Mouse (Mus musculus) lung, postnatal 4 days (tissue): ENCODE measurements around the gene Aff1.

ENCODE experiments used
- DNase-seq, 2 experiments: peaks; one replicate each; pipeline ENCODE4 v3.0.0; 2021

Aff1 gene

DNA sequence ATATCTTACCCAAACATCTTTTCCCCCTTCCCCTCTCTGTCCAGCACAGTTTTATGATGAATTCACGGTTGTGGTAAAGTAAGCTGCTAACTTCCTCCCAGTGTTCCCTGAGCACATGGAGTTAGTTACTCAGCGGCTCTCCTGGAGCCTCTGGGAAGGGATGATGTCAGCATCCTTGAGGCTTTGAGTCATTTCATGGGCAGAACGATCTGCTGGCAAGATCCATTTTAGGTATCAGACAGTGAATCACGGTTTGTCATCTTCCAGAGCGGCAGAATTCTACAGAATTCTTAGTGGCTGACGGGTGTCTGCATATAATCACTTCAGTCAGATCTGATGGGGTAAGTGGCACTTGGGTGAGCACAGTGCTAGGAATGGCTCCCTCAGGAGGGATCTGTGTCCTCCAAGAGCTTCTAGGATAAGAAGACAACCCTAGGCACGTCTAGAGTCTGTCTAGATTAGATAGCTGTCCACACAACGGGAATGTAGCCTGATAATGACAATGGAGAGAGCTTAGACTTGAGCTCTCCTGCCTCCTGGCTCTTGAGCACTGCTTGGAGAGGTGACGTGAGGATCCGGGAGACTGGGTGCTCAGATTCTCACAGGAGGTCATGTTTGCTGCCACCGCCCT is 82.6 kb downstream of the Aff1 start:
- DNase-seq: peak in 1 of 2 experiments; percentile 21

DNA sequence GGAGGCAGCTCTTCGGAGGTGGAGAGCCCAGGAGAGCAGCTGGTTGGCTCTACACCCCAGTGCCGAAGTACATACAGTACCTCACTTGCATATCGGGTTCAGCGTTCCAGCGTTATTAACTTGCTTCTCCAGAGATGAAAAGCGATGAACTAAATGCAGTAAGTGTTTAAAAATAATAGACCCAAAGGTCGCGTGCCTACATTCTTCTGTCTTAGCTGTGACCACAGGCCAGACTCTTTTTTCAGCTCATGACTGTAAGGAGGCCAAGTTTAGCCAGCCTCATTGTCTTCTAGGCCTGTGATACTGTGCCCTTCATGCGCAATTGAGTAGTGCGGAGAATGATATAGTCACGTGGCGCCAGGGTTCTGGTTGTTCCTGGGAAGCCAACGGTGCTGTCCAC is 83.3 kb downstream of the Aff1 start:
- no peak for DNase-seq

DNA sequence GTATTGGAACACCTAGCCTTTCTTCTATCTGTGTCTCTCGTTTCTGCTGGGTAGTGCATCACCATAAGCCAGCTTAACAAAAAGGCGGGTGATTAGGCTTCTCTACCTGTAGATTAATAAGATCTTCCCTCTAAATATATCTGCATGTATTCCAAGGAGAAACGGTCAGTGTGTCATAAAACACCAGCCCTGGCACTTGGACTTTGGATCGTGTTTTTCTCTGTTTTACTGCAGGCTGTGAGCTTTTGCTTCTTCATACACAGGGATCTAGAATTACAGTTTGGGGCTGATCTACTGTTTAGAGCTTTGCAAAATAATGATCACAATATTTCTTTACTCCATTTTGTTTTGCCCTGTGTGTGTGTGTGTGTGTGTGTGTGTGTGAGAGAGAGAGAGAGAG is 84.7 kb downstream of the Aff1 start:
- no peak for DNase-seq

DNA sequence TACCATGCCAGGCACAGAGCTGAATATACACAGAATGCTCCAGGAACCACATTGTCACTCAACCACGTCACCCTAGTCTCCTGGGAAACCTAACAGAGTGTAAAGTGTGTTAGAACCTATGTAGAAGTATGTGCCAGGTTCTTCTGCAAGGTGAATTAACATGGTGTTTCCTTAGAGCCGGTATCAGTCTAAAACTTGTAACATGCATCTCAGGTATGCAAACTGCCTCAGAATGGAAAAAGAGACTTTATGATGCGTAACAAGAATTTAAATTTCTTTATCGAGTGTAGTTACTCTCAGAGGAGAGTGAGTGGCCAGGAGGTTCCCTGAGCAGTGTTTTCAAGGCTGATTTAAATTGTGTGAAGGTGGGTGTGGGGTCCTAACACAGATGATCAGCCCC is 85.3 kb downstream of the Aff1 start:
- no peak for DNase-seq

DNA sequence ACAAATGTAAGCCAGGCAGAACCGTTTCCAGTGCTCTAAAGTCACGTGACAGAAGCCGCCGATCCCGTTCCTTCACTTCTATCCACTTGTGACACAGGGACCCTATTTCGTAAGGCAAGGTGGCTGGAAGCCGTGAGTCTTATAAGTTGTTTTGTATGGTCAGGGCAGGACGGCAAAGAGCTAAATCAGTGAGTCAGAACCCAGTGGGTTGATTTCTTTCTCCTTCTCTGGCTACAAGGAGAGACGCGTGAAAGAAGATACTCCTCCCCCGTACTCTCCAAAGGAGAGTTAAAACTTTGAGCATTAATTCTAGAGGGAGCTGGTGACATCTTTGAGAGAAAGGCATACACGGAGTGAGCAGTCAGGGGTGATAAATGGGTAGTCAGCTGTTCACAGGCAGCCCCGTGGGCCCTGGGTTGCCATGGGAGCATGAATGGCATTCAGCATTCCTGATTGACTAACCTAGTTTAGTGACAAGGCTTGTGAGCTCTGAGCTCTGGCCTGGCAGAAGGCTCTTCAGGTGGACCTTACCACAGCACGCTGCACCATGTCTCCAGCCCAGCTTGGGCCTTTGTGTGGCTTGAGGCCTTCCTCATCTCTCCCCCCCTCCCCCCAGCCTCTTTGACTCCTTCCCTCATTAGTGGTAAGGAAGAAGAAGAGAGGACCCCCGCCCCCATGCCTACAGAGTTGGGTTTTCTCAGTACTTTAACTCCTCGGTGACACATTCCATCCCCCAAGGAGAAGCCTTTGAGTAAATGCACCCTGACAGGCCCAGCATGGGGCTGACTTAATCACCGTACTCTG is 86.3 kb downstream of the Aff1 start:
- DNase-seq: peak; percentile 42 to 55

DNA sequence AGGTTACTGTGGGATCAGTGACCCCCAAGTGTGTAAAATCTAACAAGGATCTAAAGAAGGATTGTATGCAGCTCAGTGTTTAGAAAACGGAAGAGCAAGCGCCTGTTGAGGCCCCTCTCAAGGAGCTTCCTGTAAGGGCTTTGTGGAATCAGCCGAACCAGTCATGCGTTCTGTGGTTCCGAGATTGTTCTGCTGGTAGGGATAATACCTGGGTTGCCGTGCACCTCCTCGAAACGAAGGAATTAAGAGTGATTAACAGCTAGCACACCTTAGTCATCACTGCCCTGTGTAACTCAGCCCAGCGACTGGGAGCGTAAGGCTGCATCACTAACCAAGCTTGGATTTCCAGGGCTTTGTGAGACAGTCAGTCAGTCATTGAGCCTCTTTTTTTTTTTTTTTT is 87.7 kb downstream of the Aff1 start:
- no peak for DNase-seq

DNA sequence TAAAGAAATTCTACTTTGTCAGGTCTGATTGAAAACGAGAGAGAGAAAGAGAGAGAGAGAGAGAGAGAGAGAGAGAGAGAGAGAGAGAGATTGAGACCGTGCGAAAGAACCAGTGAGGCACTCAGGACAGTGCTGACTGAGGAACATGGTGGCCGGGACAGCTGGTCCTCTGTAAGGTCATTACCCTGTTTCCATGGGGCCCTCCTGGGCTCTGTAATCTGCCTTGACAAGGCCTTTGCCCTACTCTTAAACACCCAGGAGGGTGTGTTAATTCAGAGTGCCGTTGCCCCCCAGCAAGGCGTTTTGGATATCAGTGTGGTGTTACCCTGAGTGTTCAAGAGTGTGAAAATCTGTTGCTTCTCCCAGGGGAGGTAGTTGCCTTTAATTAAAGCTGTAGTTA is 88.1 kb downstream of the Aff1 start:
- no peak for DNase-seq

DNA sequence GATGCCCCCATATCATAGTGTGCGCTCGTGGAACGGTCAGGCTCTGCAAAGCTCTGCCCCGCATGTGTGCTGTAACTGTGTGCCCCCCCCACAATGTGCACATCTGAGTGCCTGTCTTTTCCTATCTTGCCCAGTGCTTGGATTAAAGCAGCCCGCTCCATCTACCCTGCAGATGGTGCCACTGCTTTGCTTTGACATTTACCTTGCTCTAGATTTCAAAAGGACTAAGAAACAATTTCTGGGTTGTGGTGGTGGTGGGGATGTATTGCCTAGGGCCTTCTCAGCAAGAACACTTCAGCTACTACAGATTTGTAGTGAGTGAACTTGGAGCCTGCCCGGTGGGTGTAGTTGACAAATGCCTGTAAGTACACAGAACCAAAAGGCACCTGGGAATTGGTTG is 88.7 kb downstream of the Aff1 start:
- peak; percentile 40 to 54 for DNase-seq

DNA sequence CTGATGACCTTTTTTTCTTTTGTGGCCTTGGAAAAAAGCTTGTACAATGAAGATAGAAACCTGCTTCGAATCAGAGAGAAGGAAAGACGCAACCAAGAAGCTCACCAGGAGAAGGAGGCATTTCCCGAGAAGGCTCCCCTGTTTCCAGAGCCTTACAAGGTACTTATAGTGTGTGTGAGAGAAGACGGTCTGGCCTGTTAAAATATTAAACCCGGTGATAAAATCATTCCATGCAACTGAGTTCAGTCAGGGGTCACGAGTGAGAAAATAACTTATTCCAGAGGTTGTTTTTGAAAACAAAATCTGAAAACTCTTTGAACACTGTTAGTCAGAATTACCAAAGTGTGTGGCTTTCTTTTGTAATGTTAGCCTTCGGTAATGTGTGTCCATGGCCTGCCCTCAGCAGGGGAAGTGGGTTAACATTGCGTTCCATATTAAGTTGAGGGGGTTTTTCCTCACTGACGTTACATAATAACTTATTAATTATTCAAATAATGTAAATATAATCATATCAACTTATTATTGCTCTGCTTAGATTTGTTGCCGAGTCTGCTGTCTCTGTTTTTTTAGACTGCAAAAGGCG is 91.0 kb downstream of the Aff1 start:
- no peak for DNase-seq

DNA sequence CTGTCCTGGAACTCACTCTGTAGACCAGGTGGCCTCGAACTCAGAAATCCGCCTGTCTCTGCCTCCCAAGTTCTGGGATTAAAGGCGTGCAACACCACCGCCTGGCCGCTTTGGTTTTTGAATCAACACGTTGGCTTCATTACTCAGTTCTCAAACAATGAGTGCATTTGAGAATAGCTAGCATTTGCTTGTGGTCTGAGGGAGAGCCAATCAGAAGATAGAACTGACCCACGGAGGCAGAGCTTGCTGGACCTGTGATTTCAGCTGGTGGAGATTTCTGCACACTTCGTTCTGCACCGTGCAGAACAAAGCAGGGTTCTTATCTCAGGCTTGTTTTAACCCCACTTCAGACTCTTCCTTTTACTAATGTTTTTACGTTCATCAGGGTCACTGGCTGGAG is 93.9 kb downstream of the Aff1 start:
- no peak for DNase-seq

DNA sequence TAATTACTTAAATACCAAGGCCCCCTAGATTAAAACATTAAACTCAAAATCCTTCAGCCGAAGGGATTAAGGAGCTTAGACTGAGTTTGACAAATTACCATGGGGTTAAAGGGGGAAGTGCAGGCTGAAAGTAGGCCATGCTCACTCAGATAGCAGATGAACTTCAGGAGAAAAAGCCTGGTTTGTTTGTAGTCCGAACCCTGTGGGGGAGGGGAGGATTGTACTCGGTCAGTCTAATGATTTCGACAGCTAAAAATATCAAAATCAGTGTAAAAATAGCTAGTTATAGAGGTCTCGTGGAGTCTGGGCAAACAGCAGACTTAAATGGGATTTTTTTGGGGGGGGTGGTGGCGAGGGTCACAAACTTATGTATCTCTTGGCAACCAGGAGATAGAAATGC is 96.3 kb downstream of the Aff1 start:
- no peak for DNase-seq

DNA sequence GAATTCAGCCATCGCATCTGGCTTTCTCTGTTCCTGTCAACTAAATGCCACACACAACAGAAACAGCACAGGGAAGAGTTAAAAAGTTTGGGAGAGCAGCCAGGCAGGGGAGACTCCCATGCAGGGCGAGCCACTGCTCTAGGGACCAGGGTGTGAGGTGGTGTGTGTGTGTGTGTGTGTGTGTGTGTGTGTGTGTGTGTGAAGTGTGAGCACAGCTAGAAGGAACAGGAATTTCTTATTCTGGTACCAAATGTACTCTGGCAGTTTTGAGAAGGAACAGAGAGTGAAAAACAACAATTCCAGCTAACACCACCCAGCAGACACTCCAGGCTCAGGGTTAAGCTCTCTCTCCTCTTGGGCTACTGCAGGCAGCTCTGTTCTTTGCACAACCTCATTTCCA is 96.8 kb downstream of the Aff1 start:
- DNase-seq: peak; percentile 27 to 56

DNA sequence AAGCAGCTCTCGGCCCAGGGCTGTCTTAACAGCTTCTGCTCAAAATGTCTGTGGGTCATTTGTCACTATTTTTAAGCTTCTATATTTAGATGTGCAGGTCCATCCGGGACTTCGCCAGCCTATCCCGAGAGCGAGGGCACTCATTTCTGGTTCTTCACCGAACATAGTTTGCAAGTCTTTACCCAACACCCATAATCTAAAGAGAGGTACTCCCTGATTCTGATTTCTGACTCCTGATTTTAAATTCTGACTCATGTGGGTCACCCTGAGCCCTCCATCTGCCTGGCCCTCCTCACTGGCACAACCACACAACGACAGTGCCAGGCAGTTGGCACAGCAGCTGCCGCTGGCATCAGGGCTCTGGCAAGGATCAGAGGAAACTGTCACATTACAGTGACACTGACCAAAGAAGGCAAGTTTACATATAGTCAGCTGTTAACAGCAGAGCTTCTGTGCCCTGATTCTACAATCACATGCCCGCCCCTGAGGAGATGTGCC is 97.5 kb downstream of the Aff1 start:
- DNase-seq: no peak

DNA sequence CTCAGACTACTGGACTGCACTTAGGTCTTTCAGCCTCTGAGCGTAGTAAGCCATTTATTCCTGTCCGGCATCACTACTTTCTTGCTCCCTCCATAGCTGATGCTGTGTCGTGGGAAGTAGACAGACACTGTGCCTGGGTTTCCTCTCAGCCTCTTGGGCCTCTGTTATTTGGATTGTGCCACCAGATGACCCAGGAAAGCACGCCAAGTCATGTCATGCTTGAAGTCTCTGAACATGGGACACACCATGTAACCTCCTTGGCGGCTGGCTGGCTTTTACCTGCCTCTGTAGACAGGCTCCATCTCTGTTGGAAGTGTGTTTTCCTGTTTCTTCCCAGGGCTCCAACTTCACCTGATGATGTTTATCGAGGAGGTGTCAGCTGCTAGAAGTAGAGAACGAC is 99.6 kb downstream of the Aff1 start:
- no peak for DNase-seq

DNA sequence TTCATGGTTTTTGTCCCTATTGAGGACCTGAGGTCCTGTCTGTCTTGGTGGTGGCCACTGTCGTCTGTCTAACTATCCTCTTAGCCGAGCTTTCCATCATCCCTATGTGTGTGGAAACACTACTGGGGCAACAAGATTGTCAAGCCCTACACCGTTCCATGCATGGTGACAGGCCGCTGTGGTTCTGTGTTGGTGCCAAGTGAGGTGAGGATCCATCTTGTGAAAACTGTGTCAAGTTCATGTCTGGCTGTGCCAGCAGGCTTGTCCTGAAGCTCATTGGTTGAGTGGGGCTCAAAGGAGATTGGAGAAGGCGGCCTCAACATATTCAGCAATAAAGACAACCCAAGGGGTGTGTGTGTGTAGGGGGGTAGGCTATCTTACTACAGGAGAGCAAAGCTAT is 102.9 kb downstream of the Aff1 start:
- no peak for DNase-seq

DNA sequence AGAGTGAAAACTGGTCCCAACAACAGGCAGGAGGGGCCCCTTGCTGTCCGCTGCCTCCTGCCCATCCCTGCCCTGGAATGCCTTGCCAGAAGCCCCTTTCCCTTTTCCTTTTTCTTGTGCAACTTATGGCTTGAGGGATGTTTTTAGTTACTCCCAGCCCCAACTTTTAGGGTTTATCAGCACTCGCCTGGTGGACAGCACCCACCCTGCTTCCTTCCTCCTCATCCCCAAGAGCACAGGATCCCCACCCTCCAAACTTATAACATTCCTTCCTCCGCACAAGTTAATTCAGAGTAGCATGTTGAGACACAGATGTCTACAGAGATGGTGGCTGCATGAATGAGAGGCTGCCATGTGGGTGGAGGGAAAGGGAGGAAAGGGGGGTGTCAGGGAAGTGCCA is 103.9 kb downstream of the Aff1 start:
- no peak for DNase-seq

DNA sequence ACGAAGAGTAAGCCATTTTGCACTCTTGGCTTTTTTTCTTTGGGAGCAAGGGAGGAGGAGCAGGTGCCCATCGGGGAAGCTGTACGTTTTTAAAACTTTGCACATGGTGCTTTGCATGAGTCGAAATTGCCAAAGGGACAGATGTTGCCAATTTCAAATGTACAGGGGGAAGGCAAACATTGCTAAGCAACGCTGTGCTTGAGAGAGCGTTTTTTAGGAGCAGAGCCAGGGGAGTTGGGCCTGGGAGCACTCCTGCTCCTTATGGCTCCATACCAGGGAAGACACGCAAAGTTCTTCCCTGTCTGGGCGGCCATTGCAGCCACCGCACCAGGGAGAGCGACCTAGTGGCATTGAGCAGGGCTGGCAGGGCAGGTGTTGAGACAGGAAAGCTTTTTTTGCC is 105.6 kb downstream of the Aff1 start:
- no peak for DNase-seq

DNA sequence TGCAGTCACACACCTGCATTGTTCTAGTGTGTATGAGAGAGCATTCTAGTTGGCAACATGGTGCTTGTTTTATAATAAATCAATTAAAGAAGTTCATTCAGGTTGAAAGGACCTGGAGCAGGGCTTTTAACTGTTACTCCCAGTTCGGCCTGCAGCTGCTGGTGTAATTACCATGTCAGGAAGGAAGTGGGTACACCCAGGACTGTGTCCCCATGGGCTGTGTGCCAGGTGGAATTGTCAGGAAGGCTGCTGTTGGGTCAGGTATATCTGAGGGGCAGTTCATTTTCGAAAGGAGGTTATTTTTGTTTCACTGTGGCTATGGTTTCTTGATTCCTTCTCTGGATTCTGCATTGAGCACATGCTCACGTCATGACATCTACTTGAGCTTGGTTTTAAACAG is 107.3 kb downstream of the Aff1 start:
- peak; percentile 32 to 54 for DNase-seq

DNA sequence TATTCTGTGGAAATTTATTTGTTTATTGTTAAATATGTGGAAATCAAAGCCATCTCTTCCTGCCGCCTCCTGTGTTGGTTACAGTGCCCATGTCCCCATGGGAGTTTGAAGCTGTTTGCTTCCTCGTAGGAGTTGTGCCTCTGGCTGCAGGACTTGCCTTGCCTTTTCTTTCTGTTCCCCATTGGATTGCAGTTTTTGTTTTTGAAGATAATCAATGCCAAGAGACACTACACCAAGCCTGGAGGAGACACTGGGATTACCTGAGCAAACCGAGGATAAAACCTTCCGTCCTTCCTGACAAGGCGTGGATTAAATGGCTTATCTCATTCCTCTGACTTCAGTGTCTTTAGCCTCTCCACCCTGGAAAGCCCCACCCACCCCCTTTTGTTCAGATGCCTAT is 107.8 kb downstream of the Aff1 start:
- no peak for DNase-seq

DNA sequence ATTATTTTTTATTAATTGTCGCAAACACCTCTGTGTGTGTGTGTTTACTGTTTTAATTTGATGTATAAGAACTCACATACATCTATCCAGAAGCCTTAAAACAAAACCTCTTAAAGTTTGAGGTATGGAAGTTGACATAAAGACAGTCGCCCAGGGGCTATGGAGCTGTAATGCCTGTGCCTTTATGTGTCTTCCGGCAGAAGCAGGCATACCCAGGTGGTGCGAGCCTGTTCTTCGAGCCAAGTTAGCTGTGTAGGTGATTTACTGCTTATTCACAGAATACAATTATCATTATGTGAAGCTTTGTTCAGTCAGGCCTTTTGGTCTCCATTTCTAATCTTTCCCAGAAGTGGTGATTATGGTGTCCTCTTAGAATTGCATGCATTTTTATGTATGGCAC is 111.2 kb downstream of the Aff1 start:
- DNase-seq: no peak

DNA sequence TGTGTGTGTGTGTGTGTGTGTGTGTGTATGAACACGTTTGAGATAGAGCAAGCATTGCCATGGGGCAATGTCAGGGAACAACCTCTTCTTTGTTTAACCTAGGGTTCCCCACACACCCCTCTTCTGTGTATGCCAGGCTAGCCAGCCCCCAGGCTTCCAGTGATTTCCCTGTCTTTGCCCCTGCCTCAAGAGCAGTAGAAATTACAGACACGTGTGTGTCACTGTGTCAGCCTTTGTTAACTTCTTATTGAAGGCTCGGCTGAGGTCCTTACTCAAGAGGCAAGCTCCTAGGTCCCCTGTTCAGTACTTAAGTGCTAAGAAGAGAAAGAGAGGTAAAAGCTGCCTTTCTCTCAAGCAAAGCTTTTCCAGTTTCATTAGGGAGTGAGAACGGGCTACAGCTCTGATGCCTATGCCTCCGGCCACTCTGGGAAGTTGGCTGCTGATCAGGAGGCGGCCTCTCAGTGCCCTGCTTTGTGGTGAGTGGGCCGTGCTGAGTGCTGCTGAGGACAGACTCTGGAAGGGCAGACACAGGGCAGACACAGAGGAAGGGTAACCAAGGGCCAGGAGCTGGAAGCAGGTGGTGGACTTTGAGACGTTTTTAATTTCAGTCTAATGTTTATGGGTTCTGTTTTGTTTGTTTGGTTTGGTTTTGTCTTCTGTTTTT is 111.9 kb downstream of the Aff1 start:
- peak; percentile 60 to 70 for DNase-seq

DNA sequence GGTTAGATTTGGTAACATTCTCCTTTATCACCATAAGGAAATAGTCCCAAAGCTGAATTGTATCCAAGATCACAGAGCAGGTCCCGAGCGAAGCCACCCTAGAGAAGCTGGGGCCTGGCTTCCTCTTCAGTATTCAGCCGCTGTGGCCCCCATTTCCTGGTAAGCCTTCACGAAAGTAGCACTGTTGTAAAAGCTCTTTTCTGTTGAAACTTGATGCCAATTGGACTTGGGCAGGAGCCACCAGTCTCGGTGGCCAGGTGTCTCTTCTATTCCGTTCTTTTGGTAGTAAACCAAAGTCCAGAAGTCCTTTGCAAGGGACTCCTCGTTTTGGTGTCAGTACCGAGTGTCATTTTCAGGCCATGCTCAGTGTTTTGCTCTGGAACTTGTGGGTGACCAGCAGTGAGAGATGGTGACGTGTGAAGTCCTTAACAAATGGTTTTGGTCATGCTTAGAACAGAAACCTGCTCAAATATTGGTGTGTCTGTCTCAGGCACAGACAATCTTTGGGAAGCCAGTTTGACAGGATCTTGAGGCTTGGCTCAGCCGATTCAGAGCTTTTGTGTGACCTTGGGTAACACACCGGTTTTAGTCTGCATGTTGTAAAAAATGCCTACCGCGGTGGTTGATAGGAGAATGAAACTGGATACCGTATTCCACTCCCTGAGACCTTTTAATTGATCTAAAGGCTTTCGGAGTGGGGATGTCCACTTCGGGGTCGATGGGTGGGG is 114.8 kb downstream of the Aff1 start:
- DNase-seq: no peak
